Mouse (Mus musculus): Measurements from ENCODE around the gene Prox1. TPM values are rescaled to one million over a fixed set of nuclear protein-coding genes. Genes with fewer than 3 reads are reported as not detected.

Gene Prox1
- polyA plus RNA-seq, 1 experiment from 2014 or later, result 3.1 TPM

- H3K27me3 ChIP-seq (ENCODE audit: poor library complexity, severe bottlenecking), result peaks cover 37% of the 10 kb centered on the region
- DNase-seq (ENCODE audit: extremely low spot score, low spot score), result no peak
- H3K4me3 ChIP-seq, result no peak overlapping the region
- 0 out of 2 replicates have a peak overlapping the region, but pooled peaks have one; percentile 20 for H3K27ac ChIP-seq
- peaks cover 68% of the 10 kb centered on the region for H3K4me1 ChIP-seq
- H3K36me3 ChIP-seq (replicated peaks), result no peaks in the 10 kb centered on the region
- WGBS, result 64% methylated on average over 7 of the region's 7 CpGs
- H3K9me3 ChIP-seq, result no peaks in the 10 kb centered on the region
Observed at GRCm38 (mm10) chr1:190129553-190129952, 41.0 kb downstream of the Prox1 start.

- Histone ChIP-seq H3K4me1 (peaks cover 68% of the 10 kb centered on the region), H3K4me3 (no peak overlapping the region; the same call in 1 of the 2 replicates), H3K9me3 (no peaks in the 10 kb centered on the region), H3K27ac (0 out of 2 replicates have a peak overlapping the region, but pooled peaks have one; percentile 20), H3K36me3 (replicated peaks) (no peaks in the 10 kb centered on the region), H3K27me3 (ENCODE audit: poor library complexity, severe bottlenecking) (peaks cover 37% of the 10 kb centered on the region)
- DNase-seq (ENCODE audit: extremely low spot score, low spot score), result no peak
- WGBS, result 23% methylated on average over 12 of the region's 12 CpGs
Observed at GRCm38 (mm10) chr1:190128674-190129322, 41.7 kb downstream of the Prox1 start.

- H3K27ac ChIP-seq, result peak overlapping the region; percentile 48
- no peak overlapping the region for H3K4me3 ChIP-seq
- no peaks in the 10 kb centered on the region for H3K9me3 ChIP-seq
- DNase-seq (ENCODE audit: extremely low spot score, low spot score), result no peak
- 44% methylated on average over 5 of the region's 5 CpGs for WGBS
- H3K27me3 ChIP-seq (ENCODE audit: poor library complexity, severe bottlenecking), result peaks cover 37% of the 10 kb centered on the region
- peaks cover 62% of the 10 kb centered on the region for H3K4me1 ChIP-seq
- H3K36me3 ChIP-seq (replicated peaks), result no peaks in the 10 kb centered on the region
Observed at GRCm38 (mm10) chr1:190127878-190128277, 42.6 kb downstream of the Prox1 start.

GRCm38 (mm10) chr1:190127163-190127795, 43.2 kb downstream of the Prox1 start:
- no peak for DNase-seq (ENCODE audit: extremely low spot score, low spot score)
- H3K36me3 ChIP-seq (replicated peaks), result no peaks in the 10 kb centered on the region
- H3K27ac ChIP-seq, result peak overlapping the region; percentile 48; the same call in 1 of the 2 replicates
- WGBS, result 36% methylated on average over 6 of the region's 6 CpGs
- H3K4me3 ChIP-seq, result no peak overlapping the region
- H3K27me3 ChIP-seq (ENCODE audit: poor library complexity, severe bottlenecking), result peaks cover 37% of the 10 kb centered on the region
- no peaks in the 10 kb centered on the region for H3K9me3 ChIP-seq
- H3K4me1 ChIP-seq, result peaks cover 56% of the 10 kb centered on the region

- WGBS, result 88% methylated on average over 14 of the region's 14 CpGs
- no peak overlapping the region for H3K4me3 ChIP-seq
- H3K27ac ChIP-seq, result no peak overlapping the region
- H3K9me3 ChIP-seq, result no peaks in the 10 kb centered on the region
- H3K4me1 ChIP-seq, result peaks cover 39% of the 10 kb centered on the region
- no peak for DNase-seq (ENCODE audit: extremely low spot score, low spot score)
- H3K27me3 ChIP-seq (ENCODE audit: poor library complexity, severe bottlenecking), result peaks cover 26% of the 10 kb centered on the region
- no peaks in the 10 kb centered on the region for H3K36me3 ChIP-seq (replicated peaks)
Observed at GRCm38 (mm10) chr1:190124961-190125739, 45.4 kb downstream of the Prox1 start.

GRCm38 (mm10) chr1:190123404-190123803, 47.1 kb downstream of the Prox1 start:
- no peak for DNase-seq (ENCODE audit: extremely low spot score, low spot score)
- no peaks in the 10 kb centered on the region for H3K36me3 ChIP-seq (replicated peaks)
- no peak overlapping the region for H3K4me3 ChIP-seq
- H3K27ac ChIP-seq, result no peak overlapping the region
- peaks cover 21% of the 10 kb centered on the region for H3K4me1 ChIP-seq
- H3K27me3 ChIP-seq (ENCODE audit: poor library complexity, severe bottlenecking), result peaks cover 16% of the 10 kb centered on the region; the same call in 1 of the 2 replicates
- H3K9me3 ChIP-seq, result no peaks in the 10 kb centered on the region
- 90% methylated on average over 13 of the region's 13 CpGs for WGBS

GRCm38 (mm10) chr1:190115985-190116384, 54.5 kb downstream of the Prox1 start:
- no peak overlapping the region for H3K4me3 ChIP-seq
- 81% methylated on average over 1 of the region's 1 CpGs for WGBS
- peaks cover 12% of the 10 kb centered on the region; the same call in 1 of the 2 replicates for H3K9me3 ChIP-seq
- H3K4me1 ChIP-seq, result no peaks in the 10 kb centered on the region
- no peaks in the 10 kb centered on the region for H3K36me3 ChIP-seq (replicated peaks)
- no peak overlapping the region for H3K27ac ChIP-seq
- H3K27me3 ChIP-seq (ENCODE audit: poor library complexity, severe bottlenecking), result no peaks in the 10 kb centered on the region
- DNase-seq (ENCODE audit: extremely low spot score, low spot score), result no peak

- no peaks in the 10 kb centered on the region for H3K27me3 ChIP-seq (ENCODE audit: poor library complexity, severe bottlenecking)
- no peaks in the 10 kb centered on the region for H3K36me3 ChIP-seq (replicated peaks)
- WGBS, result 79% methylated on average over 6 of the region's 6 CpGs
- no peak for DNase-seq (ENCODE audit: extremely low spot score, low spot score)
- 0 out of 2 replicates have a peak, but pooled peaks cover 4% of the 10 kb centered on the region for H3K4me1 ChIP-seq
- H3K27ac ChIP-seq, result no peak overlapping the region
- H3K4me3 ChIP-seq, result no peak overlapping the region
- peaks cover 22% of the 10 kb centered on the region; the same call in 1 of the 2 replicates for H3K9me3 ChIP-seq
Observed at GRCm38 (mm10) chr1:190111741-190112140, 58.8 kb downstream of the Prox1 start.

GRCm38 (mm10) chr1:190107587-190107986, 62.9 kb downstream of the Prox1 start:
- no peak overlapping the region for H3K4me3 ChIP-seq
- H3K36me3 ChIP-seq (replicated peaks), result no peaks in the 10 kb centered on the region
- H3K9me3 ChIP-seq, result peaks cover 14% of the 10 kb centered on the region; the same call in 1 of the 2 replicates
- WGBS, result 98% methylated on average over 1 of the region's 1 CpGs
- H3K27ac ChIP-seq, result no peak overlapping the region
- no peak for DNase-seq (ENCODE audit: extremely low spot score, low spot score)
- peaks cover 16% of the 10 kb centered on the region; the same call in 1 of the 2 replicates for H3K4me1 ChIP-seq
- no peaks in the 10 kb centered on the region for H3K27me3 ChIP-seq (ENCODE audit: poor library complexity, severe bottlenecking)

GRCm38 (mm10) chr1:190106674-190107420, 63.7 kb downstream of the Prox1 start:
- DNase-seq (ENCODE audit: extremely low spot score, low spot score), result no peak

GRCm38 (mm10) chr1:190106060-190106459, 64.5 kb downstream of the Prox1 start:
- WGBS, result 73% methylated on average over 5 of the region's 5 CpGs
- Histone ChIP-seq H3K27me3 (ENCODE audit: poor library complexity, severe bottlenecking) (no peaks in the 10 kb centered on the region), H3K4me3 (no peak overlapping the region), H3K9me3 (peaks cover 14% of the 10 kb centered on the region; the same call in 1 of the 2 replicates), H3K4me1 (peaks cover 16% of the 10 kb centered on the region; the same call in 1 of the 2 replicates), H3K36me3 (replicated peaks) (no peaks in the 10 kb centered on the region), H3K27ac (no peak overlapping the region)
- no peak for DNase-seq (ENCODE audit: extremely low spot score, low spot score)

More at GRCm38 (mm10) chr1:190106674-190107420, 63.7 kb downstream of the Prox1 start:
- Histone ChIP-seq H3K27me3 (ENCODE audit: poor library complexity, severe bottlenecking) (no peaks in the 10 kb centered on the region), H3K9me3 (peaks cover 14% of the 10 kb centered on the region; the same call in 1 of the 2 replicates), H3K4me1 (peaks cover 16% of the 10 kb centered on the region; the same call in 1 of the 2 replicates), H3K4me3 (no peak overlapping the region), H3K36me3 (replicated peaks) (no peaks in the 10 kb centered on the region), H3K27ac (no peak overlapping the region)
- 80% methylated on average over 16 of the region's 16 CpGs for WGBS

GRCm38 (mm10) chr1:190093326-190093725, 77.2 kb downstream of the Prox1 start:
- Histone ChIP-seq H3K27ac (no peak overlapping the region), H3K27me3 (ENCODE audit: poor library complexity, severe bottlenecking) (no peaks in the 10 kb centered on the region), H3K4me3 (no peak overlapping the region), H3K36me3 (replicated peaks) (no peaks in the 10 kb centered on the region), H3K9me3 (no peaks in the 10 kb centered on the region), H3K4me1 (no peaks in the 10 kb centered on the region)
- DNase-seq (ENCODE audit: extremely low spot score, low spot score), result no peak
- WGBS, result 90% methylated on average over 9 of the region's 9 CpGs
